Mouse (Mus musculus) urinary bladder, postnatal 0 days (tissue): ENCODE measurements around the gene Tmem258. TPM values are rescaled to one million over a fixed set of nuclear protein-coding genes. Genes with fewer than 3 reads are reported as not detected.

Experiments used
- microRNA-seq: library from miRNA; unstranded; fragments of <30 nt; microRNA quantifications from one replicate; pipeline ENCODE4, GENCODE M21; 2016
- polyA plus RNA-seq: library from polyadenylated mRNA; unstranded; fragments of >200 nt; fragmentation: Nextera tagmentation; extraction: Ambion mirVana; gene quantifications from 2 replicates; pipeline ENCODE4 v1.2.1, GENCODE M21; 2015

Gene Tmem258
- polyA plus RNA-seq, result 331 and 348 TPM in 2 replicates

DNA sequence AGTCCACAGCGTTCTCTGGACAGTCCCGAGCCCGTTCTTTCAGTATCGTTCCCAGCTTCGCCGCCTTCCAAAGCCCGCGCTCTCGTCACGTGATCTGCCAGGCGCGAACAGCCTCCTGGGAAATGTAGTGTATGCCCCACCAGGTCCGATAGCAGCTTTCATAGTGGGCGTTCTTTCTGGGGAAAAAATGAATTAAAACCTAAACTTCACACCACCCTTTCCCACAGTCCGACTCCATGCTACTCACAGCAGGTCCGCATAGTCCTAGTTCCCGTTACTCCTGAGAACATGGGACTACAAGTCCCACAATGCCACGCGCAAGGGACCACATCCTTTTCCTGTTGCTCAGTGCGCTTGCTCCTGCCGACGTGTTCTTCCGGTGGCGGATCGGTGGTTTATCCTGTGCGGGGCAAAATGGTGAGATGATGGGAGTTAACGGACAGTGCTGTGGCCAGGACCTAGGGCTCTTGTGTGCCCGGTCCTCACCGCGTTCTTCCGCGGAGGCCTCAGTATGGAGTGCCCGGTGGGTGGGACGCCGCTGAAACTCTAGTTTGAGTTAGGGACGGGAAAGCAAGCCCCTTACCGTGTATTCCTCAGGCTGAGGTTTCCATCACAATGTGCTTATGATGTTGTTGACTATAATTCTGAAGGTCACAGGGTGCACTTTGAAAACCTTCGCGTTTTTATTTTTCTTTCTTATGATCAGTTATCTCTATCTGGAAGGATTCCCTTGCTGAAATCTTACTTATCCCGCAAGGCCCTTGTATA, at the start of gene Tmem258, which contains the start of gene Fen1:
Gene Tmem258, plus strand, starts transcription at position 167 of the 768 bp plus-strand sequence.
Gene Fen1, minus strand, starts transcription at position 322 of the 768 bp plus-strand sequence.

DNA sequence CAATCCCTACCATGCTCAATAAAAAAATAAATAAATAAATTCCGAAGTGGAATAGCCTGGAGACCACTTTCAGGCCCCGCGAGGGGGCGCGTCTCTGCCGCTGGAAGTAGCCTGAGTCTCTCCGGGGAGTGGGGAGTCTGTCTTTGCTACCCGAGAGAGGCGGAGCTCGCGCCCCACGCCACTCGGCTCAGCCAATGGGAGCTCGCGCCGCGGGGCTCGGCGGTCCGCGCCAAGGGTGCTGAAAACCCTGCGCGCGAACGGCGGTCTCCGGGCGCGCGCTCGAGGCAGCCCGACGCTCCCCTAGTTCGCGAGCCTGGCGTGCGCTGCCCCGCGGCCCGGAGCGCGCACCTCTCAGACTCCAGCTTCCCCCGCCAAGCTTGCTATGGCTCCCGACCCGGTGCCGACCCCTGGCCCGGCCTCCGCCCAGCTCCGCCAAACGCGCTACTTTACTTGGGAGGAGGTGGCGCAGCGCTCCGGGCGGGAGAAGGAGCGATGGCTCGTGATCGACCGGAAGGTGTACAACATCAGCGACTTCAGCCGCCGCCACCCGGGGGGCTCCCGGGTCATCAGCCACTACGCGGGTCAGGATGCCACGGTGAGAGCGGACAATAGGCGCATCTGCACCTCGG, 21.0 kb upstream of the Tmem258 start, which contains the start of gene Fads1:
Gene Fads1, plus strand, starts transcription at position 219 of the 629 bp plus-strand sequence.

DNA sequence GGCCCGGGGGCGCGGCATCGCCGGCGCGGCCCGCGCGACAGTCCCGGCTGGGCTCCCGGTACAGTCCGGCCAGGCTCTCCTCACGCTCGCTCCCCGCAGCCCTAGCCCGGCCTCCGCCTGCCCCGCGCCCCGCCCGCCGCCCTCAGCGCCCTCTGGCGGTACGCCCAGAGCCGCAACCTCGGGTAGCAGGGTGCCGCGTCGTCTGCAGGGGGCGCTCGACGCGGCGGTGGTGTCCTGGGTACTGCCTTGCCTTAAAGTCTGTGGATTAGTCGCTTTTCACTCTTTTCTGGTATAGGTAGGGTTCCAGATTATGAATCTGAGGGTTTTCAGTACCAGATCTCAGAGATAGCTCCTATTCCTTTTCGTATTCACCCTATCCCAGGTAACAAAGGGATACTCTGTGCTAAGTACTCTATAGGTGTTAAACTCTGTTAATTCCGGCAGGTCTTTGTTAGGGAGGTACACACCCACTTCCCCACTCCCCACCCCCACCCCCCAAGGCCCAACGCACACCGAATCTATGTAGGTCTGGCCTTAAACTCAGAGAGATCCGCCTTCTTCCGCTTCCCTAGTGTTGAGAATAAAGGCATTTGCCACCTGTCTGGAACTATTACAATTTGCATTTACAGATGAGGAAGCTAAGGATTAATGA, 37.0 kb downstream of the Tmem258 start, which contains the start of gene Myrf:
Gene Myrf, minus strand, starts transcription at position 95 of the 652 bp plus-strand sequence.

Small RNA genes lying within 50 kb of the gene (microRNA-seq; reads per million reads assigned to microRNA genes)
- gene Mir6993, result not detected

Other genes starting within 250 kb of the Tmem258 start
- 2,599 and 3,932 TPM in 2 replicates for gene Fth1, start 223.4 kb upstream of the Tmem258 start, polyA plus RNA-seq
- gene Best1, start 202.4 kb upstream of the Tmem258 start, polyA plus RNA-seq, result 1.1 and 1.7 TPM in 2 replicates
- 26.0 and 27.5 TPM in 2 replicates for gene Rab3il1, start 202.3 kb upstream of the Tmem258 start, polyA plus RNA-seq
- gene Fads3, start 162.4 kb upstream of the Tmem258 start, polyA plus RNA-seq, result 15.8 and 24.5 TPM in 2 replicates
- gene Fads2, start 102.3 kb upstream of the Tmem258 start, polyA plus RNA-seq, result 125 and 166 TPM in 2 replicates
- 71.0 and 115 TPM in 2 replicates for gene Fads1, start 21.1 kb upstream of the Tmem258 start, polyA plus RNA-seq
- gene Fen1, start 155 bp downstream of the Tmem258 start, polyA plus RNA-seq, result 19.4 and 26.8 TPM in 2 replicates
- gene Myrf, start 36.7 kb downstream of the Tmem258 start, polyA plus RNA-seq, result 4.5 and 5.0 TPM in 2 replicates
- gene Dagla, start 100.9 kb downstream of the Tmem258 start, polyA plus RNA-seq, result 1.2 and 1.3 TPM in 2 replicates
- 0.04 and 0.40 TPM in 2 replicates for gene Syt7, start 185.1 kb downstream of the Tmem258 start, polyA plus RNA-seq